Mouse (Mus musculus): ENCODE data around the gene Spats2l.

The Spats2l gene

GRCm38 (mm10) chr1:57890259-57890902, 116.4 kb downstream of the Spats2l start:
- DNase-seq (ENCODE audit: low spot score in 2 of 2) = no peak

DNA sequence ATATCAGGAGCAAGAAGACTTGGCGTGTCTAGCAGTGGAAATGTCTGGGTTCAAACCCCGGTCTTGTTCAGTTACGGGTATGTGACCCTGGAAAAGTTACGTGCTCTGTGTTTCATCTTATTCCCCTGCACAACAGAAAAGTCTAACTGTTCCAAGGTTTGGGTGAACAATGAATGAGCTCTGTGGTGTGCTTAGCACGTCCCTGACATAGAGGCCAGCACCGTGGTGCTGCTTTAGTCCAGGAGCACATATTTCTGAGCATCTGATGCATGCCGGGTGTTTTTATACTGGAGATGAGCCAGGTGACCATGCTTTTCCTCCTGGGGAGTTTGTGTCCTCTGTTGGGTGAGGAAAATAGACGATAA, 116.9 kb downstream of the Spats2l start:
- DNase-seq (ENCODE audit: low spot score in 2 of 2) = no peak

DNA sequence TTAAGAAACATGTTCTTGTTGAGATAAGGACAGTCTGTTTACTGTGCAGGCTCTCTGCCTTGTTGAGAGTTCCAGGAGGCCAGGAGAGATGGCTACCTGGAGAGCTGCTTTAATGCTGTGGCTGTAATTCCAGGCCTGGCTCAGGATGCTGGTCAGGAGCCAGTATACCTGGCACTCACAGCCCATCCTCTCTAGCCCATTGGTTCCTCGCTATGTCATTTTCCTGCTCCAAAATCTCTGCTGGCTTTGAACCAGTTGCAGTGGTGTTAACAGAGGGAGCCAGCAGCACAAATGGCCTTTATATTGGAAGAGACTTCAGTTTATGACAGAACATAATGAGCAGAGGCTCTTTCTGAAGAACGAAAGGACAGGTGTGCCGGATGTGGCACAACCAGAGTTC, 127.5 kb downstream of the Spats2l start:
- no peak for DNase-seq (ENCODE audit: low spot score in 2 of 2)

DNA sequence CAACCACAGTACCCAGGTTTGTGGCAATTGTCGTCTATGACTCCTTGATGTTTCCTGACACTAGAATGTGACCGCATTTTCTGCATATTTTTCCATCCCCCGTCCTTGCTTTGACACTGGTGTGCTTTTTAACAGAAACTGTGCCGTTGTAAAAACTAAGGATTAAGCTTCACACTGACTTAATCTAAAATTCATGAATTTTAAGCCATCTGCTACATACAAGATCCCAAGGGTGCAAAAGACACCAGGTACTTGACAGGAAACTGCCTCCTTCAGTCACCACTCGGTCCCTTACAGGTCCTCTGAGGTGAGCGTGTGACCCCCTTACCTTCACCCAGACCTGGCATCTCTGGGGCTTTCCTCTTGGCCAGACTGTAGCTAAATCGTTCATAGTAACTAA, 129.8 kb downstream of the Spats2l start:
- DNase-seq (ENCODE audit: low spot score in 2 of 2) = no peak

GRCm38 (mm10) chr1:57905912-57906311, 131.9 kb downstream of the Spats2l start:
- no peak for DNase-seq (ENCODE audit: low spot score in 2 of 2)

DNA sequence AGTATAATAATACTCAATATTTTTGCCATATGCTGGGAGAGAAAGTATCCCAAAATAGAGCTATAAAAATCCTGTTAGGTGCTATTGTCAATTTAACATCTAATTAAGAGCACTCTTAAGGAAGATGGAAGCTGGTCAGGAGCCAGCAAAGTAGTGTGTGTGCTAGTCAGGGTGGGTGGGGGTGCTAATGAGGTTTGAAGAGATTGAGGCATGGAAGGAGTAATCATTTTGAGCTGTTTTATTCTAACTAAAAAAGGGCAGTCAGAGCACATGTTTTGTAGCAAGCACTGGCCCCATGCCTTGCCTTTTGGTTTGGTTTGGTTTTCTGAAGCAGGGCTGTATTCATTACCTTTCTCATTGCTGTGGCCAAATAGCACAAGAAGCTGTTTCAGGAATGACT, 132.3 kb downstream of the Spats2l start:
- DNase-seq (ENCODE audit: low spot score in 2 of 2) = no peak

DNA sequence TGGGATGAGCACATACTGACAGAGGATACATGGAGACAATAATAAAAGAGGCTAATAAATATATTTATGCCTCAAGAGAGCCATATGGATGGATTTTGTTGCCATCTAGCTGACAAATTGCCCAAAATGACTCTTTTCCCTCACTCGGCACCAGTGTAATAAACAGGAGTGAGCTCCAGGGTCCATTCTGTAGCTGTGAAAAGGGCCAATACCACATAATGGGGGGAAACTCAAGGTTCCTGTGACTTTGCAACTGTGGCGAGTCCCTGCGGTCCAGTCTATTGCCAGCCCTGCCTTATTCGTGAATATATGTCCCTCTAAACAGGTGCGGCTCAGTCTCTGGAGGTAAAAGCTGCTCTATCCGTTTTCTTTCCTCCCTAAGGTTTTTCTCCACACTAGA, 137.6 kb downstream of the Spats2l start:
- DNase-seq (ENCODE audit: low spot score in 2 of 2) = no peak

- DNase-seq (ENCODE audit: low spot score in 2 of 2) = no peak
Observed at GRCm38 (mm10) chr1:57917342-57917741, 143.4 kb downstream of the Spats2l start.

- no peak for DNase-seq (ENCODE audit: low spot score in 2 of 2)
Observed at GRCm38 (mm10) chr1:57918567-57918966, 144.6 kb downstream of the Spats2l start.

DNA sequence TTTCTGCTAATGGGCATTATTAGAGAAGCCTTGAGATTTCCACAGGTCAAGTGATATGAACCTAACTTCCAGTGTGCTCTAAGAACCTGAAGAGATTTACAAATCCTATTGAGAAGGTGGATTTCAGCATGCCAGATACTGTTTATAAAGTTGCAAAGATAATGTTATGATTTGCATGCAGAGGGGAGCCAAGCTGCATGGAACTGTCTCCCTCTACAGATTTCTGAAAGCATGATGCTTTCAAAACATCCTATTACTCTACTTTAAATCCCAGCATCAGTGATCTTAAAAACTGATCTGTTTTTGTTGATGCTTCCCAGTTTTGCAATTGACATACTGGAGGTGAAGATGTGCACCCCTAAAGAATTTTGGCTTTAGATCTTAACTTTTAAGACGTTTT, 160.3 kb downstream of the Spats2l start:
- no peak for DNase-seq (ENCODE audit: low spot score in 2 of 2)

GRCm38 (mm10) chr1:57940691-57941090, 166.7 kb downstream of the Spats2l start:
- no peak for DNase-seq (ENCODE audit: low spot score in 2 of 2)

DNA sequence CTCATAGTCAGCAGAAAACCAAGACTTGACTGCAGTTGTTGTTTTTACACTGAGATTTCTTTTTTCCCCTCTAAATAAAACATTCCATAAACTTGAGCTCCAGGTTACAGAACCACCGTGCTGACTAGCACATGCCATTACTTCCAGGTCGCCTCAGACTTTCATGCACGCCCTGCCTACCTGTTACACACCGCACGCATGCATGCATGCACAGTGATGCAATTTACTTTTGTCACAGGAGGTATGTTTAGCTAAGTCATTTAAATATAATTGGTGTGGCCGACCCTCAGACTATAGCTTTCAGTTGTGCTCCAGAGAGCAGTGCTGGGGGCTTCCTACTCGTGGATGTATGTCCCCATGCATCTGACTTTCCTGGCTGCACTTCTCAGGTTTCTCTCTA, 167.1 kb downstream of the Spats2l start:
- DNase-seq (ENCODE audit: low spot score in 2 of 2) = no peak

DNA sequence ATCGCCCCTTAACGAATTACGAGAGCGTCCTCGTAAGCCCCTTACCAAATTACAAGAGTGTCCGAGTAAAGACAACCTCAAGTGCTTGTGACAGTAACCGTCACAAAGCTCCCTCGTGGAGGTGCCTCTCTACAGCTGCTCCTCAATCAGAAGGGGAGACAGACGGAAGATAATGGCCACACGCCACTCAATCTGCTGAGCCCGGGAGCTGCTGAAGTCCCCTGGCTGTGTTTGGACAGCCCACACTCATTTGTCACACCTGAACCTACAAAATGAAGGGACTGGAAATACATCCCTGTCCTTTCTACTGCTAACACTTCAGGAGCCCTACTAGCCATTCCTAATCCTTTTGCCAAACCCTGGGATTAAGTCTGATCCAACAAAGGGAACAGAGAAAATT, 167.8 kb downstream of the Spats2l start:
- no peak for DNase-seq (ENCODE audit: low spot score in 2 of 2)

DNA sequence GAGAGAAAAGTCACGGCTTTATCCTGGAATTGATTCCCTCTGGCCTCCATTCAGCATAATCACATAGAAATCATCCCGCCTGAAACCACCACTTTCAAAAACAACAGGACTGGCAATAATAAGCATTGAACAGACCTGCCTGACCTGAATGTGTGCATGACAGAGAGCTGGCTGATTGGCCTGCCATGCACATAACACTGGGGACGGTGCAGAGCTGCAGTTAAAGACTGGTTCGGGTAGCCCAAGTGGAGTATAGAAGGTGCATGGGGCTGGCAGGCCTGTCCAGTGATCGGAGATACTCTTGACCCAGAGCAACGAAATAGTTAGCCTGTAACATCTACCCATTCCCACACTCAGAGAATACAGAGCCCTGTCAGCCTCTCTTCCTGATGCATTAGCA, 168.3 kb downstream of the Spats2l start:
- DNase-seq (ENCODE audit: low spot score in 2 of 2) = no peak

- no peak for DNase-seq (ENCODE audit: low spot score in 2 of 2)
Observed at GRCm38 (mm10) chr1:57947552-57948347, 173.8 kb downstream of the Spats2l start.

DNA sequence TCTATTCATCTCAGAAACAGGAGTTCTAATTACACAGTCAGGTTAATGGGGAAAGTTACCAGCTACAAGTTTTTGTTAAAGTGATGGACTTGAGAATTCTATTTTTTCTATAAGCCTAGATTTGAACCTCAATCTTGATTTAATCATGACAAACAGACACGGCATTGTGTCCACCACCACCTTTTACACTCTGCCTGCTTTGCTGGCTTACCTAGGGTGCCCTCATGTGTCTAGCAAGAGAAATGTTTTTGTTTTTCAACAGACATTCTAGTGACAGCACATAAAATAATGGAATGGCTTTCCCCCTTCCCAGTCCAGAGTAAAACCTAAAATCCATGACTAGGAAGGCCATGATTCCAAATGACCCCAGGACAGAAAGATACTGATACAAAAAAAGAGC, 175.2 kb downstream of the Spats2l start:
- DNase-seq (ENCODE audit: low spot score in 2 of 2) = no peak

DNA sequence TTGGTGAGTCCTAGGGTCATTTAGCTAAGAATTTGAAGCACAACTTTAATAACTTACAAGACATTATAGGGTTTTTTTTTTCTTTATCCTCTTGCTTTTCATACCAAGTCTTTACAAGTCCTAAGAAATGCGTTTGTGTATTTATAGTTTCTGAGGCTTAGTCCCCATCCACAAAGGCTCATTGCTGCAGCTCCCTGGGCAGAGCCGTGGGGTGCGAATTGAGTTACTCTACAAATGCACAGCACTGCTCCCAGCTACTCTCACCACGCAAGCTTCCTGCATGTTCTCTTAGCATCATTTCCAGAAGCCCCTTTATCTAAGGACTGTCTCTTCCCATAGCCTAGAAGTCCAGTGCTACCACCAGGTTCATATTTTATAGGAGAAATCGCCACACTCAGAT, 175.8 kb downstream of the Spats2l start:
- no peak for DNase-seq (ENCODE audit: low spot score in 2 of 2)

GRCm38 (mm10) chr1:57952509-57952908, 178.5 kb downstream of the Spats2l start:
- no peak for DNase-seq (ENCODE audit: low spot score in 2 of 2)

GRCm38 (mm10) chr1:57953586-57954375, 179.8 kb downstream of the Spats2l start:
- DNase-seq (ENCODE audit: low spot score in 2 of 2) = no peak

- DNase-seq (ENCODE audit: low spot score in 2 of 2) = no peak
Observed at GRCm38 (mm10) chr1:57954376-57954765, 180.4 kb downstream of the Spats2l start.

- no peak for DNase-seq (ENCODE audit: low spot score in 2 of 2)
Observed at GRCm38 (mm10) chr1:57955774-57956173, 181.8 kb downstream of the Spats2l start.

DNA sequence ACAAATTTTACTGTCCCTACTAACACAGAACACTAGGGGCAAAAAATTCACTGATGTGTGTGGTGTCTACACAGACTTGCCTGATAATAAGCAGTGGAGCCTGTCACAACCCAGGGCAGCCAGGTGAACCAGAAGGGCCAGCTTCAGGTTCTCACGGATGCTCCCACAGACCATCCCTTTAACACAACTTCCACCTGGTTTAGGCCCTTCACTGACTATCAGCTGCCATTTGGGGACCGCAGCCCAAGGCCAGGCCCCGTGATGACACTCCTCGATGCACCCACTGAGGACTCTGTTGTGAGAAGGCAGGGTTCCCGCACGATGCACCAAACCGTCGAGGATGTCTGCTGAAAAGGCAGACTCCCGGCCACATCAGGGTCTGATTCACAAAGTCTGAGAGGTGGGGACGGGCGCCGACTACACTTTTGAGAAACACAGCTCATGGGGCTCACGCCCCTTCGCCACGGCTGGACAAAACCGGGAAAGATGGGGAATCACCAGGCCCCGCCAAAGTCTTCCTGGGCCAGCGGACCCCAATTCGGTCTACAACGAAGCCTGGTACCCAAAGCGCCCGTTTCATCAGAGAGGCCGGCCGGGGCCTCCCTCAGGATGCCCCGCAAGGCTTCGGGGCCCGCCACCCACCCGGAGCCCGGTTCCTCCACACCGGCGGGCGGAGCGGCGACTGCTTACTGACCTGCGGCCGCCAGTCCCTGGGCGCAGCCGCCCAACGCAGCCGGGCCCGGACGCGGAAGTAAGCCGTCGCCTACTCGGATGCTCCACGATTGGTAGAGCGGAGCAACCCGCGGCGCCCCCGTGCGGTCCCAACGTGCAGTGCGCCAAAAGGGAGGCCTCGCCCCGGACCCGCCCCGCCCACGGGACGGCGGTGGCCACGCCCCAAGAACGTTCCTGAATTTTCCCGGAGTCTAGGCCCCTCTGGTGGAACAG, 195.6 kb downstream of the Spats2l start:
- DNase-seq (ENCODE audit: low spot score in 2 of 2) = peak; percentile 90 to 93
